Mouse (Mus musculus) liver, postnatal 0 days (tissue): ENCODE measurements around the gene Cd59b. TPM values are rescaled to one million over a fixed set of nuclear protein-coding genes. Genes with fewer than 3 reads are reported as not detected.

ENCODE experiments used
- ATAC-seq: fragments of 200-750 bp; cut with Nextera tagmentation; 2 replicates; pipeline ENCODE4 v1.8.0; 2017; ENCODE audit warnings: mild to moderate bottlenecking, moderate library complexity
- DNase-seq: peaks from one replicate; pipeline ENCODE4 v3.0.0-alpha.2; 2016
- H3K27ac ChIP-seq: fragments of 300-500 bp; sonication (generic); 2 replicates; pipeline ENCODE4 v1.5.1; 2014; ENCODE audit warnings: antibody characterized with exemption, moderate library complexity, mild to moderate bottlenecking, low read depth
- H3K27me3 ChIP-seq: fragments of 300-500 bp; sonication (generic); 2 replicates; pipeline ENCODE4 v1.6.1; 2014; ENCODE audit warnings: low read length, control low read depth, mixed read lengths; ENCODE audit not compliant: insufficient read depth
- H3K36me3 ChIP-seq: fragments of 300-500 bp; sonication (generic); replicated peaks from 2 replicates; pipeline ENCODE4 v1.6.1; 2014; ENCODE audit warnings: mild to moderate bottlenecking, control low read depth, low read length, moderate library complexity, mixed read lengths; ENCODE audit not compliant: insufficient read depth
- H3K4me1 ChIP-seq: fragments of 300-500 bp; sonication (generic); 2 replicates; pipeline ENCODE4 v1.6.1; 2014; ENCODE audit warnings: antibody characterized with exemption, mild to moderate bottlenecking, control low read depth; ENCODE audit not compliant: insufficient read depth
- H3K4me2 ChIP-seq: fragments of 300-500 bp; sonication (generic); 2 replicates; pipeline ENCODE4 v1.6.1; 2014; ENCODE audit warnings: low read depth, mild to moderate bottlenecking, low read length, moderate library complexity, mixed read lengths
- H3K4me3 ChIP-seq: fragments of 300-500 bp; sonication (generic); 2 replicates; pipeline ENCODE4 v1.5.1; 2014; ENCODE audit warnings: low read depth, low read length
- H3K9ac ChIP-seq: fragments of 300-500 bp; sonication (generic); replicated peaks from 2 replicates; pipeline ENCODE4 v1.6.1; 2014; ENCODE audit warnings: mild to moderate bottlenecking, moderate library complexity
- H3K9me3 ChIP-seq: fragments of 300-500 bp; sonication (generic); 2 replicates; pipeline ENCODE4 v1.6.1; 2016; ENCODE audit warnings: mild to moderate bottlenecking, control low read depth, low read length, mixed read lengths
- CTCF ChIP-seq: sonication (generic); IDR thresholded peaks from 2 replicates; pipeline ENCODE4 v1.5.1; 2016; ENCODE audit warnings: antibody characterized with exemption, low read depth
- EP300 ChIP-seq: IDR thresholded peaks from 2 replicates; pipeline ENCODE4 v1.6.1; 2016; ENCODE audit warnings: antibody characterized with exemption, low read depth, mild to moderate bottlenecking
- WGBS: fragments of 180-500 bp; shearing (Covaris S2); extraction: QIAGEN DNeasy Blood & Tissue Kit; methylation state at CpG from one replicate; pipeline ENCODE4 v1.1.7; 2014; ENCODE audit not compliant: insufficient replicate concordance; 5-methylcytosine and 5-hydroxymethylcytosine counted together
- polyA plus RNA-seq: library from polyadenylated mRNA; unstranded; fragments of >200 nt; fragmentation: Nextera tagmentation; extraction: Ambion mirVana; gene quantifications from 2 replicates; pipeline ENCODE4 v1.2.1, GENCODE M21; 2015

Gene Cd59b
- polyA plus RNA-seq, 1 experiment from 2014 or later = 4.4 TPM

DNA sequence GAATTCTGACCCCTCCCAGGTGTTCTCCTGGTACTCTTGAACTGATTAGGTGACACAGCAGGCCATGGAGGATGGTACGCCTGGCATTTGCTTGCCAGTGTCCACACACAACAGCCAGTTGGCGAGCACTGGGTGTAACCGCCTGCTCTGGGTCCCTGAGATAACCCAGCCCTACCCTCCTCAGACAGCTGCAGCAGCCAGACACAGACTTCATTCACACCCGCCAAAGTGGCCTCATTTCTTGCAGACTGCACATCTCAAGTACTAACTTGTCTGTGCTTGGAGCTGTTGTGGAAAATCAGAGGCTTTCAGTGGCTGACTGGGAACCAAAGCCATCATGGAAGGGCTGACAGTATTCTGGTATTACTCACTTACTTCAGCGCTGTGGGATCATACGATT lies 60.5 kb downstream of the Cd59b start:
- Histone ChIP-seq H3K4me2 (peak overlapping the region; percentile 54), H3K9me3 (no peaks in the 10 kb centered on the region), H3K4me3 (no peak overlapping the region), H3K4me1 (peaks cover 17% of the 10 kb centered on the region), H3K27ac (peak overlapping the region; percentile 76), H3K9ac (no peak overlapping the region), H3K27me3 (peaks cover 6% of the 10 kb centered on the region; the same call in 1 of the 2 replicates), H3K36me3 (no peaks in the 10 kb centered on the region)
- TF ChIP-seq CTCF (no peak), EP300 (peak; percentile 97)
- peak; percentile 95 for ATAC-seq
- WGBS = 55% methylated on average over 6 of the region's 6 CpGs
- peak; percentile 81 for DNase-seq

DNA sequence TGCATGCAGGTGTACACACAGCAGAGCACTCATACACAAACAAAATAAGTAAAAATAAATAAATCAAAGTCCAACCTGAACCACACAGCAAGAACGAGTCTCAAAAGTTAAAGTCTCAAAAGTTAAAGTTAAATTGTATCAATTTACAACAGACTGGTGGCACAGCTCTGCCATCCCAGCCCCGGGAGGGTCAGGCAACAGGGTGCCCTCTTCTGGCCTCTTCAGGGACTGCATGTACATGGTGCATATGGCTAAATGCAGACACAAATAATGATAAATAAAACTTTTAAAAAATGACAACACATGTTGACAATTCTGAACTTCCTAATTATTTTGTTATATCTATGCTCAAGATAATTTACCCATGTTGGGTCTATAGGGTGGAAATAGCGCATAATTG lies 61.3 kb downstream of the Cd59b start:
- peak; percentile 90 for TF ChIP-seq CTCF
- no peak for TF ChIP-seq EP300
- Histone ChIP-seq H3K4me3 (no peak overlapping the region), H3K36me3 (no peaks in the 10 kb centered on the region), H3K9me3 (no peaks in the 10 kb centered on the region), H3K4me1 (peaks cover 17% of the 10 kb centered on the region), H3K4me2 (no peak overlapping the region), H3K27ac (peak overlapping the region; percentile 76; the same call in 1 of the 2 replicates), H3K27me3 (peaks cover 6% of the 10 kb centered on the region; the same call in 1 of the 2 replicates), H3K9ac (no peak overlapping the region)
- peak; percentile 87 for DNase-seq
- ATAC-seq = no peak
- 54% methylated on average over 3 of the region's 3 CpGs for WGBS

DNA sequence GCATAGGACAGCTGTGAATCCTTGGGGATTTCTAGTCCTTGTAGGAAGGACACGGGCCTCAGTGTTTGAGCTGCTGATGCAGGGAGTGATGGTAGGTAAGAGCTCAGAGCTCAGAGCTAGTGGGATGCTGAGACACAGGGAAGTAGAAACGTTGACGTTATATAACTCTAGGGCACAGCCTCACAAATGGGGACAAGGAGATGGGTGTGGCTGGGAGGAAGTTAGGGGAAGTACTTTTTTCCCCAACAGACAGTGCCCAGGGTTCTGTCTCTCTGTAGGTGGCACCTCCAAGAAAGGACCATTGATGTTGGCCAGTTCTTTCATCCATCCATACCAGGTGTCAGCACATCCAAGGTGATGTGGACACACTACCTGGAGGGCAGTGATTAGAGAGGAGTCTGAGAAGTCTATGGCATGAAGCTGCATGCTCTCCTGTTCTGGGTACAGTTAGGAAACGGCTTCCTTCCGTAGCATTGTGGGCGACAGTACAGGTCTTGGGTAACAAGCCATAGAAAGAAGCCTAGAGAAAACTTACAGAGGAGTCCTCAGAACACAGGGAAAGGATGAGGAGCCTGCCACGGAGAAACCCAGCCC lies 62.7 kb downstream of the Cd59b start:
- 46% methylated on average over 7 of the region's 7 CpGs for WGBS
- Histone ChIP-seq H3K27ac (peak overlapping the region; percentile 39; the same call in 1 of the 2 replicates), H3K27me3 (peaks cover 3% of the 10 kb centered on the region; the same call in 1 of the 2 replicates), H3K4me1 (peaks cover 17% of the 10 kb centered on the region), H3K4me3 (no peak overlapping the region), H3K36me3 (no peaks in the 10 kb centered on the region), H3K9ac (no peak overlapping the region), H3K9me3 (no peaks in the 10 kb centered on the region), H3K4me2 (0 out of 2 replicates have a peak overlapping the region, but pooled peaks have one; percentile 9)
- no peak for ATAC-seq
- no peak for DNase-seq
- TF ChIP-seq EP300 (no peak), CTCF (no peak)

DNA sequence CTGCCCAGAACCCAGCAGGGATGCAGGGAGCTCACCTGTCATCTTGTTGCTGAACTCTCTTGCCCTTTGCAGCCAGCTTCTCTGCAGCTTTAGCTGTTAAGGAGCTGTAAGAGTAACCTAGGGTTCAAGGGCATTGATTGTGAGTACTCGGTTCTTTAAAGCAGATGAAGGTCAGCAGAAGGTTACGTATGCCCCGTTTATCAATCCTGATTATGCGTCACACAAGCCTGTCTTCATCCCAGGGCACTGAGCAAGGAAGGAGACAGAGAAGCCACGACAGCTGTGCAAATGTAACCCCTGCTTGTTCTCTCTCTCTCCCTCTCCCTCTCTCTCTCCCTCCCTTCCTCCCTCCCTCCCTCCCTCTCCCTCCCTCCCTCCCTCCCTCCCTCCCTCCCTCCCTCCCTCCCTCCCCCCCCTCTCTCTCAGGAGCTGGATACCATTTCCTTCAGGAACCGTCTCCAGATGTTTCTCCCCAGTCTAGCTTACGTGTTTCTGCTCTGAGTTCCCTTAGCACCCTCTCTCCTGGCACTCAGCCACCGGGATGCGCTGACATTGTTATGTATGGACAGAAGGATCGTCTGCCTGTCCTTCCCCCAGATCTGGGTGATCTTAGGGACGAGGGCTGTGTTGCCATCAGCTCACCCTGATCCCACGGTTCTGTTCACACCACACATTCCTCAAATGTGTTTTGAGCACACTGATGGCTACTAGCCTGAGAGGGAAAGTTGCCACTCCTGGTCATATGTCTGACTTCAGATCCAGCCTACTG lies 63.6 kb downstream of the Cd59b start:
- no peak for TF ChIP-seq EP300
- TF ChIP-seq CTCF = no peak
- H3K27ac ChIP-seq = no peak overlapping the region

DNA sequence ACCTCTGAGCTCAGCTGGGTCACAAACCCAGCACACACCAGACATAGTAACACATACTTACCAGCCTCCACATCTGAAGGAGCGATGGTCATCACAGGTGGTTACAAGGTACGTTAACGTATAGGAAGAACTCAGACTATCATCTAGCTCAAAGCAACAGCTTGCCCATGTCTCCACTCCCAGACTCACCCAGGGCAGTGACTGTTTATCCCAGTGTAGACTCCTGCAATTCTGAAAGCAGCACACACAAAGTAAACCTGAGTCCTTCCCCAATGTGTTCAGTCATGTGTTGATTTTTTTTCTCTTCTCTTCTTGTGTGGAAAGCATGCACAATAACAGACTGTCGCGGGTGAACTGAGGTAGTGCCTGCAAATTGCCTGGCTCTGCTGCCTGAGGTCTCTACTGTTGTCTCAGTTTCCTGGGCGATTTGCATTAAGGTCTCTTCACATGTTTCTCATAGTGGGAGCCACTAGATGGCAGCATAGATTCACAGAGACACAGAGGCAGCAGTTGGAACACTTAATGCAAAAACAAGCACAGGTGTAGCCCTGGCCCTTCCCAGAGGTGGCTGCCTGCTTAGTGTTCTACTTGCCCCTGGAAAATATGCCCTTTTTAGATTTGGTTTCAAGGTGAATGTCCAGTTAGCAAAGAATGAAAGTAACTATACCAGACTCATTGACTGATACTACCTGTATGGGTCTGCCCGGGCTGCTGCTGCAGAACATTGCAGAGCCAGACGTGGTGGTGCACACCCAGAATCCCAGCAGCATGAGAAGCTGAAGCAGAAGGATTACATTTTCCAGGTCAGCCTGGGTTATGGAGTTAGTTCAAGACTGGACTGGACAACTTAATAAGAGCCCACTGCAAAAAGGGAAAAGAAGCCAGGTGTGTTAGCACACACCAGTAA lies 64.8 kb downstream of the Cd59b start:
- H3K4me1 ChIP-seq = peaks cover 11% of the 10 kb centered on the region
- TF ChIP-seq CTCF (peak; percentile 96), EP300 (no peak)
- H3K9ac ChIP-seq = no peak overlapping the region
- ATAC-seq (no peak), DNase-seq (peak; percentile 71)
- no peaks in the 10 kb centered on the region for H3K9me3 ChIP-seq
- 51% methylated on average over 8 of the region's 8 CpGs for WGBS
- no peak overlapping the region for H3K4me3 ChIP-seq
- no peaks in the 10 kb centered on the region for H3K27me3 ChIP-seq
- no peak overlapping the region for H3K27ac ChIP-seq
- no peaks in the 10 kb centered on the region for H3K36me3 ChIP-seq
- H3K4me2 ChIP-seq = no peak overlapping the region

More for the DNA sequence above, 63.6 kb downstream of the Cd59b start:
- Histone ChIP-seq H3K4me1 (peaks cover 17% of the 10 kb centered on the region), H3K4me3 (no peak overlapping the region), H3K36me3 (no peaks in the 10 kb centered on the region), H3K9ac (no peak overlapping the region), H3K4me2 (no peak overlapping the region), H3K9me3 (no peaks in the 10 kb centered on the region), H3K27me3 (no peaks in the 10 kb centered on the region)
- WGBS = 42% methylated on average over 12 of the region's 12 CpGs
- no peak for DNase-seq
- no peak for ATAC-seq
